Mouse (Mus musculus) CH12.LX (cell line): ENCODE measurements at regions not wholly inside any gene's neighbourhood (a gene's known extent, or its start where the extent isn't known, plus 50 kb on each side); places are given as distances from the start of the nearest gene placed in this dataset.

Experiments
- CTCF ChIP-seq, 2 experiments: IDR thresholded peaks in 1 of 2; conservative IDR thresholded peaks in 1 of 2; 2 replicates each; pipeline ENCODE4 v1.5.1; 2011 to 2012; ENCODE audit warnings: low read depth in 2 of 2, low read length in 2 of 2, improper control_type of control experiment in 1 of 2, inconsistent platforms in 1 of 2, mild to moderate bottlenecking in 1 of 2, moderate library complexity in 1 of 2
- KAT2A ChIP-seq: IDR thresholded peaks from 2 replicates; pipeline ENCODE4 v1.6.1; 2012; ENCODE audit warnings: low read length, improper control_type of control experiment, inconsistent platforms; ENCODE audit not compliant: insufficient replicate concordance
- POLR2A ChIP-seq: IDR thresholded peaks from 2 replicates; pipeline ENCODE4 v1.6.1; 2011; ENCODE audit warnings: low read depth, mild to moderate bottlenecking, improper control_type of control experiment, low read length
- POLR2AphosphoS2 ChIP-seq: IDR thresholded peaks from 2 replicates; pipeline ENCODE4 v1.6.1; 2011; ENCODE audit warnings: low read depth, low read length, improper control_type of control experiment

- TF ChIP-seq CTCF (conservative IDR thresholded peaks at IDR 0.05 in 1 of 2, IDR thresholded peaks at IDR 0.05 in 1 of 2; ENCODE audit: low read depth in 2 of 2, low read length in 2 of 2), result no peak
- no peak for TF ChIP-seq POLR2AphosphoS2
- TF ChIP-seq POLR2A, result no peak
- TF ChIP-seq KAT2A, result no peak
Measured at GRCm38 (mm10) chr13:92967025-92967610, 122.6 kb downstream of the Mtx3 start.
